Mouse (Mus musculus): ENCODE measurements around the gene Crb2.

DNA sequence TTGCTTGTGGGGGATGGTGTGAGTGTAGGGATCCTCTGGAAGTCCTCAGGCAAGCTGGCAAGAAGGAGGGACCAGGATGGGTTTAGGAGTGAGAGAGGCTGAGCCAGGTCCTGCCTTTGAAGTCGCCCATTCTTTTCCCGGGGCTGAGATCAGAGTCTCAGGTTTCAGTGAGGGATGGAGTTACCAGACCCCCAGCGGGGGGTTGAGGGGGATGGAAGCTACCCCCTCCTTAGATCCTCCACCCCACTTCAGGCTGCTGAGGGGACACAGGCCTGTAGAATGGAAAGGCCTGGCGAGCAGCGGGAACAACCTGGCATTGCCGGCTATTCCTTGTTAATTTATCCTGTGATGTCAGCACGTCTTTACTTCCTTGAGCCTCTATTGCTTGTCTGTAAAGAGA, 6.0 kb downstream of the Crb2 start:
- TF ChIP-seq CTCF (conservative IDR thresholded peaks at IDR 0.05 in 1 of 2, IDR thresholded peaks at IDR 0.05 in 1 of 2; ENCODE audit: low read depth in 2 of 2, low read length in 2 of 2) (no peak), POLR2A (IDR thresholded peaks at IDR 0.05; ENCODE audit: low read depth, low read length) (no peak), CHD1 (IDR thresholded peaks at IDR 0.05; ENCODE audit: low read depth, low read length) (no peak), ZC3H11A (IDR thresholded peaks at IDR 0.05; ENCODE audit: low read depth, low read length) (no peak), CHD2 (IDR thresholded peaks at IDR 0.05; ENCODE audit: low read length) (no peak), SIN3A (IDR thresholded peaks at IDR 0.05; ENCODE audit: low read length) (no peak), USF2 (conservative IDR thresholded peaks at IDR 0.05; ENCODE audit: low read depth, low read length) (no peak), EP300 (IDR thresholded peaks at IDR 0.05; ENCODE audit: low read length) (no peak)

Data from CH12.LX (cell line).